Mouse (Mus musculus) thymus, postnatal 14 days (tissue): Measurements from ENCODE around the gene Slc6a20b.
A peak's percentile ranks its signal among the peaks of the same experiment; 100 is the strongest.
"Not testable (repeated sequence)": the region's sequence is repeated elsewhere in the genome, so short reads cannot be mapped to it uniquely, and the experiment has no call there.

ENCODE experiments used
- DNase-seq: peaks from one replicate; pipeline ENCODE4 v3.0.0; 2021

Gene Slc6a20b

DNA sequence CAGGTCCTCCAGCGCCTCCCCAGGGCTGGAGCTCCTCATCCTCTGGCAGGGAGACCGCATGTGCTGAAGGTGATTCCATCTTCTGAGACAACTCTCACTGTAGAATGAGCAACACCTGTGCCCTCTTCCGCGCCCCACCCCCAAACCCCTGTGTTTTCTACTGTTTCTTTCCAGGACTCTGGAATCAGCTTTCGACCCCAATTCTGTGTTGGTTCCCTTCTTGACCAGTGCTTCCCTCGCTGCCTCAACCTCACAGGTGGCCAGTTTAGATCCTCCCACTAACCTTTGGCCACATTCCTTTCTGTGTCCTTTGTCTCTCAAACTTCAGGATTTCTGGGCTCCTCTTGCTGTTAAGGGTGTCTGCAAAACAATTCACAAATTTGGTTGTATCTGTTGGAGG lies at the start of gene Slc6a20b:
Gene Slc6a20b (minus strand): TSS at position 285 of the 400 bp plus-strand sequence.
- no peak for DNase-seq

DNA sequence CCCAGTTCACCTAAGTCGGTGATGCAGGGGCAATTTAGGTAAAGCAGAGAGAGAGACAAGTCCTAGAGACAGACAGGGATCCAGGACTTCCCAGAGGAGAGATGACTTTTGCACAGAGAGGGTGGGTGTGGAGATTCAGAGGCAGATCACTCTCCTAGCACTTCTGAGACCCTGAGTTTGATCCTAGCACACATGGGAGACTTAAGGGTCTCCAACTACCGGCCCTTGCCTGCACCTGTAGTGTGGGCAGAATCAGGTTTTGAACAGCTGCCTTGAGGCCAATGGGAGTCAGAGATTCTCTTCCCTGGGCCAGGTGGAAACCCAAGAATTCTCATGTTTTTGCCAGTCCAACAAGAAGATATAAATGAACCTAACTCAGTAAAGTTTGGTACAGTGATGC lies 46.8 kb upstream of the Slc6a20b start:
- no peak for DNase-seq

DNA sequence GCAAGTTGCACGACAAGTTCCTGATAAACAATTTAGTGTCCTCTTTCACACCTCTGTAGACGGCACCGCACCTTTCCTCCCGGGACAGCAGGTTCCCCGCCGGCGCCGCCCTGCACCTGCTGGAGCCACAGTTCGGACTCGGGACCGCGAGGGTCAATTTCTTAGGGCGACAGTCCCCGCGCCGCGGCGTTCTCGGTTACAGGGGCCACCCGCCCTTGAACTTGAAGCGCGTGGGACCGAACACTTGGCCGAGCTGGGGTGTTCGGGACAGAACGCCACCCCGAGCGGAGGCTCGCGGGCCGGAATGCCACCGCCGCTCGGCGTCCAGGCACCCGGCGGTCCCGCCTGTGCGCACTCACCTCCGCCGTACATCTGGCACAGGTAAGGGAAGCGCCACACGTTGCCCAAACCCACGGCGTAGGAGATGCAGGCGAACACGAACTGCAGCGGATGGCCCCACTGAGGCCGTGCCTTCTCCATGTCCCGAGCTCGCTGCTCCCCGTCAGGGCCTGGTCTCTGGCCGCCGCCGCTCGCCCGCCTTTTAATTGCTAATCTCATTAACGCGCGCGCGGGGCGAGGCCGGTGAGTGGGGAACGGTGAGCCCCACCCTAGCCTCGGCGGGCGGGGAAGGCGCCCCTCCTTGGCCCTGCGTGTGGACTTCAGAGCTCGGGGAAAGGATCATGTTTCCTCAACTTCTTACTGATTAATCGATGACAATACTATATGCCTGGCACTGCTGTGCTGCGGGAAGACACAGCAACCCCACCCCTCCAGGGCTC lies 46.2 kb upstream of the Slc6a20b start, which contains the start of the genes Ccr9 and Slc6a20a:
Gene Ccr9 (plus strand): TSS at position 113 of the 779 bp plus-strand sequence.
Gene Slc6a20a (minus strand): TSS at position 559 of the 779 bp plus-strand sequence.
- DNase-seq, result peak; percentile 19

DNA sequence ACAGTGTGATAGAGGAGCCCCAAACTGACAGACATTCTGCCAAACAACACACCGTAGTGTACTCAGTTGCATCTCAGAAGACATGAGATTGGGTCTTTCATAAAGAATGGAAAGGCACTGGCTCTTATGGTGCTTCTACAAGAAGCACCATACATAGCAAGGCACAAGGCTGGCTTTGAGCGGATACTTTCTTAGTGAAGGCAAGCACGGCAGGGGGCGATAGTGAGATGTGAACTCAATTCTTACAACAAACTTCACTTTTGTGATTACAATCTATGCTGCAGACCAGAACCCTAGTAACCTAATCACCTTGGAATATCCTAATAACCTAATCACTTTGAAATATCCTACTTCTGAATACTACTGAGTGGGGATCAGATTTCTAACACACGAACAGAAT lies 33.3 kb upstream of the Slc6a20b start:
- peak; percentile 85 for DNase-seq

DNA sequence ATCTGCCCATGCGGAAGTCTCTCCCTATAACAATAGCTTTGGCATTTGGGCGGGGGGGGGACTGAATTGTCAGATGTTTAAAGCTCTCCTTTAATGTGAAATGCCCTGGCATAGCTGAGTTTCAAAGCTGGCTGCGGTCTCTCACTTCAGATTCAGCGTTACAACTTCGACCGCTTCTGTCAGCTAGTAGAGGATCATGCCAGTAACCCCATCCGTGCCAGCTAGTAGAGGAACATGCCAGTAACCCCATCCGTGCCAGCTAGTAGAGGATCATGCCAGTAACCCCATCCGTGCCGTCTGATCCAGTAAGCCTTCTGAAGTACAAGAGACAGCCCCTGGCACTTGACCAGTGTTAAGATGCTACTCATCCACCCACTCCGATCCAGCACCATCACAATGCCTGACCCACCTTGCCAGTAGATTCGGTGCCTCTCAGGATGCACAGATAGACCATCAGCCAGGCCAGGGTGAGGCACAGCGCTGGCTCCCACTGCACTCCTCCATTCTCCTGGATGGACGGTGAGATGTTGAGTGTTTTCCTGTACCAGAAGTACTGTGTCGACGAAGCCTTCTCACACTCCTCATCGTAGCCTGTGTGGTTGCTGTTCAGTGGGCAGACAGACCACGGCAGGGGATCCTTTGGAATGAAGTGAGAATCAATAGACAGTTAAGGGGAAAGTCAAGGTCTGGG lies 27.8 kb upstream of the Slc6a20b start:
- DNase-seq, result not testable (repeated sequence)

DNA sequence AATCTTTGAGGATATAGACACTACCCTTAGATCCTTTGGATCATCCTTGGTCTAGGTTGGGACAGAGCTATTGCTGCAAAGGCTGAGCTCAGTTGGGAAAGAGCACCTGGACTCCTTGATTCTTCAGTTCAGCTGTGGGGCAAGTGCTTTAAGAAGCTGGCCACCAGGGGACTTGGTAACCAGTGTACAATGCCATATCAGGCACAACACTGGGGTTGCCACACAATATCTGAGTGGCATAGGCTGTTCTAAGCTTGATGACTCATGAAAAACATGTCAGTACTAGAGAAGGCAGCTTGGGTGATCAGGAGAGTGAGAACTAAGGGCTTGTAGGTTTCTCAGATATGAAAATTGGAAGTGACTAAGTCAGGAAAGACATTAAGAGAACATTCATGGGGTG lies 26.6 kb upstream of the Slc6a20b start:
- no peak for DNase-seq

DNA sequence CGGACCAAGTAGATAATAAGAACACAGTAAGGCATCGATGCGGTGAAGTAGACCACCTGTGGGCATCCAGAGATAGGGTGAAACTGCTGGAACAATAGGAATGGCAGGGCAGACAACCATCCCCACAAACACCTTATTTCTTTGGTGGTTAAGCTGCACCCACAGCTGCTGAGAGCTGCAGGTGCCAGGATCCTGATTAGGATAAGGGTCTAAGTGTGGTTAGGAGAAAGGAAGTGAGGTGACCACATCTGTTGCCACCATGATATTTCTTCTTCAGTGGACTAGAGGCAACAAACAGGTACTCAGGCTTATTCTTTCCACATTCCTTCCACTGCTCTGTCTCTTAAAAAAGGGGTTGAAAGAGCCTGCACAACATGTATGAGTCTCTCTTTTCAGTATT lies 25.1 kb upstream of the Slc6a20b start:
- peak; percentile 29 for DNase-seq

DNA sequence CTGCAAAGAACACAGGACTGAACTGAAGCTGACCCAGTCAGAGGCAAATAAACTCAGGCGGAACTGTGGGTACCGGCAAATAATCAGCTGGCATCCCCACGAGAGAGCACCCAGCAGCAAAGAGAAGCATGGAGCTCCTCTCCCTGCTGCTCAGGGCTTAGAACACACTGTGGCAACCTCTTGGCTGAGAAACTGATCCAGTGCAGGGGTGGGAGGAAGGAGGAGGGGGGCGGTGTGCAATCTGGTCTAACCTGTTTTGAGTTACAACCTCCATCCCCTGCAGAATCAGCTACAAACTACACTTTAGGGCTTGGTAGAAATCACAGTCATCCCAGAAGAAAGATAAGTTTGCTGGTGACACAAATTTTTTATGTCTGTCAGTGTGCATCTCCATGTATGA lies 19.0 kb upstream of the Slc6a20b start:
- DNase-seq, result no peak

DNA sequence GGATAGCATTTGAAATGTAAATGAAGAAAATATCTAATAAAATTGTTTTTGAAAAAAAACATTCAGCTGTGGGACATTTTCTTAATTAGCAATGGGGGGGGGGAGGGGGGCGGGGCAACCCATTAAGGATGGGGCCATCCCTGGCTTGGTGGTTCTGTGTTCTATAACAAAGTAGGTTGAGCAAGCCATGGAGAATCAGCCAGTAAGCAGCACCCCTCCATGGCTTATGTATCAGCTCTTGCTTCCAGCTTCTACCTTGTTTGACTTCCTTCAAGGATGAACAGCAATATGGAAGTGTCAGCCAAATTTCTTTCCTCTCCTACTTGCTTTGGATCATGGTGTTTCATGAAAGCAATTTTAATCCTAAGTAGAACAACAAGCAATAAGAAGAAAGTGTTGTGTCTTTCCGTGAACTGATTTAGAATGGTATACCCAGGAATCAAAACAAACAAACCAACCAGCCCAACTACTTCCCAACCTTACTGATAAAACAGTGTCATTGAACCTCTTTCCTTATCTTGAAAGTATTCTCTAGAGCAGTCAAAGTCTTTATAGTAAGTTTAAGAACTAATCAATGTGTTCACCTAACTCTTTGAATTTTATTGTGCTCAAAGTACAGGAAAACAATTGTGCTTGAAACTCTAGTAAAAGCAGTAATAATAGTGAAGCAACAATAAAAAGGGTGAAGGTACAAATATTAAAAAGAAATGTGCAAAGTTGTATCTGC lies 17.6 kb upstream of the Slc6a20b start:
- no peak for DNase-seq

DNA sequence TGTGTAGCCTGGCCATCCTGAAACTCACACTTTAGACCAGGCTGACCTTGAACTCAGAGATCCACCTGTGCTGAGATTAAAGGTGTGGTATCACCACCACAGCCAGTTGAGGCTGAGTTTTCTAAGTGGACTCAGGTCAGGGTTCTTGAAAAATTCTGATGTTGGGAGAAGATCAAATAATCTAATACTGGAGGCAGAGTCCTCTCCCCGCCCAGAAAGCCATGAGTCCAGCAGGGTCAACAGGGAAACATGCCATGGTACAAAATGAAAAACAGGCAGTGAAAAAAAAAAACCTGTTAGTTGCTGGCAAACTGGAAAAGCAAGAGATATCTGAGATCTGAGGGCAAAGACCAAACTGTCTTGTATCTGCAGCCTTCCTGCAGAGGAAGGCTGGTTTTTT lies 7.7 kb upstream of the Slc6a20b start:
- no peak for DNase-seq

DNA sequence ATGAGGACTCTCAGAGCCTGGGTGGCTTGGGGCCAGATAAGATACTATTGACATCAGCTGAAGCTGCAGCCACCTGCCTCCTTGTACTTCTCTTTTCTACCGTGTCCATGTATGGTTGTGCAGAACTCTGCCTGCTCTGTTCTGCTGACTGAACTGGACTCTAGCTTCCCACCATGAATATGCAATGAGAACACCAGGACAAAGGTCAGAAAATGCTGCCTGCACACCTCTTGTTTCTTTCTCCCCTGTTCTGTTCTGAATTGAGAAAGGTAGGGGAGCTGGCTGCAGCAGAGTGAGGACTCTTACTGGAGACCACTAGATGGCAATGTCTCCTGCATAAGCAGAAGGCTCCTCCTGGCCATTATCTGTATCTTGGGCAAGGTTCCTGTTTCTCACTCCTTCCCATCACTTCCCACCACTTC lies 6.3 kb upstream of the Slc6a20b start:
- peak; percentile 51 for DNase-seq

DNA sequence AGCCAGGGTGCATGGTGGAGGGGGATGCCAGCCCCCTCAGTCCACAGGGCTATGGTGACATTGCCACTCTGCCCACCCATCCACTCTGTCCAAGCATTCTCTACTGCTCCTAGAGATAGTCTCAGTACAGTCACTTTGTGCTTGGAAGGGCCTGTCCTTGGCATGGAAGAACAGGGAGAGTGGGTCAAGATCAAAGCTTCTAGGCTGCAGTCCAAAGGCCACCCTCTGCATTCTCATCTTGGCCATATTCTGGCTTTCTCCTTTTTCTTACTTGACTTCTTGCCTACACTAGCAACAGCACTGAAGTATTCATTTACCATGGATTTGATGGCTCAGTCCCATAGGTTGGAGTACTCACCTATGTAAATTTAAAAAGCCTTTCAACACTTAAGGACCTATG lies 5.9 kb upstream of the Slc6a20b start:
- DNase-seq, result no peak

DNA sequence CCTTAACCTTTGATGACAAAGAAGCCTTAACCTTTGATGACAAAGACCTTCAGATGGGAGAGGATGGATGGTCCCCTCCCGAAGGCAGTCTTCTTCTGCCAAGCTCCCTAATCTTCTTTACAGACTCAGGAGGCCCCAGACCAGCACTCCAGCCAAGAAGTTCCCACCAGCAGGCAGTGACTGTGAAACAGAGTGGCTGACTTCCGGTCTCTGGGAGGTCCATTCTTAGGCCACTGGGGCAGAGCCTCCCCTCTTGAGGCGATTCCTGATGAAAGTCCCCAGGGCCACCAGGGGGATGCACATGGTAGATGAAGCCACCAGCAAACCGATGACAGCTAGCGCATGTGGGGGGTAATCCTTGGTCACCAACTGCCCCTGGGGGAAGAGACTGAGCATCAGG lies 4.4 kb upstream of the Slc6a20b start:
- no peak for DNase-seq

DNA sequence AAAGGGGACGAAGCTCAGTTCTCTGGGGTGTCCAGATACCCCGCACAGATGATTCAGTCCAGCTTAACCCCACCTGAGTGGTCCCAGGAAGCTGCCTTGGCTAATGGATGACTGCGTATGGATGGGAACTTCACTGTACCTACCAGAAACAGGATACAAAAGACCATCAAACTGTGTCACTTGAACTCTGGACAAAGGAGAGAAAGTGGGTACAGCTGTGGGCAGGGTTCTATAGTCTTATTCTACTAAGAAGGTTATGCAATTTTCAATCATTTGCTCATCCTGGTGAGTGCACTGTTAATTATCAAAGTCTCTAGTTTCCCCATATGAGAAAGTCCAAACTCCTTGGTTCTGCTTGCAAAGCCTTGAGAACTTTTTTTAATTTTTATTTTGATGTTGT lies 628 bp upstream of the Slc6a20b start:
- no peak for DNase-seq

DNA sequence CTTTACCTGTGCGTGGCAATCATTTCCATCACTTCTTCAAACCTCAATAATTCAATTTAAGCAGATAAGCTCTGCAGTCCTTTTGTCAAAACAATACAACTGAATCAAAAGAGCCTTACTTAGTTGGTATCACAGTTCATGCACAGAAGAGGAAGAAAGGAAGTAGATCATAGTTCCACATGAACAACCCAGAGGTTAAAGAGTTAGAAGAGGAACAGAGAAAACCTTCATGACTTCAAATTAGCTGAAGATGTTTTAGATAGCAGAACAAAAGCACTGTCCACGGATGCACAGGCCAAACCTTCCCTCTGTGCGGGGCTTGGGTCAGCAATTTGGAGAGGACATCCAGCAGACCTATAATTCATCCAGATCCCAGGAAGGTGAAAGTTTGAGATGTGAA lies 699 bp downstream of the Slc6a20b start:
- DNase-seq, result no peak

DNA sequence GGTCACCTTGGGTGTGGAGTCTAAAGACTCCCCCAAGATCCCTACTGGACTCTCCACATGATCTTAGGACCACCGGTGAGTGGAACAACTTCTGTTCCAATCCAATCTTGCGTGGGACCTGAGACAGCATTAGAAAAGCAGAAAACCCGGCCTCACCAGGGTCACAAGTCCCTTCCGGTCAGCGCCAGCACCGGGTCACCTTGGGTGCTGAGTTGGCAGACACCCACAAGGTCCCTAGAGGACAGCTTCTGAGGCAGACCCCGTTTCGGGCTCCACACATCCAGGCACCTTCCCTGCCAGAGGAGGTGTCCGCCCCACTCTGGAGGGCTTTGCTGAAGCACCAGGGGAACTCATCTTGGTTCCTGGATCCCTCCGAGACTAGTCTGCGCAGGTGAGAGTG lies 6.5 kb downstream of the Slc6a20b start:
- DNase-seq, result no peak

DNA sequence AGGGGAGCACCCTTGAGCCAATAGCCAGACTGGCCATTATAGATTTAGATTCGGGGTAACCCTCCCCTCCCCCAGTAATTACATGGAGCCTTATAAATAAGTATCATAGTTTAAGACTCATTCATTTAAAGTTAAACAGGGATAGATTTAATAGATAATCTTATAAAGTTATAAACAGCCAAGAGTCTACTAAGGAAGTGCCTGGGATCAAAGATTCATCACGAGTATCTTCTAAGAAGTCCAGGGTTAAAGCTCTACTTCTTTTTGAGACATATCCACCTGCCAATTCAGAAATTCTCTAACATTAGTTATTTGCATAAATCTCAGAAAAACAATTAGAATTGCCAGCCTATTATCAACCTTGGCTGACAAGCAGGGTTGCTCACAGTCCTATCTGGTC lies 7.6 kb downstream of the Slc6a20b start:
- no peak for DNase-seq

DNA sequence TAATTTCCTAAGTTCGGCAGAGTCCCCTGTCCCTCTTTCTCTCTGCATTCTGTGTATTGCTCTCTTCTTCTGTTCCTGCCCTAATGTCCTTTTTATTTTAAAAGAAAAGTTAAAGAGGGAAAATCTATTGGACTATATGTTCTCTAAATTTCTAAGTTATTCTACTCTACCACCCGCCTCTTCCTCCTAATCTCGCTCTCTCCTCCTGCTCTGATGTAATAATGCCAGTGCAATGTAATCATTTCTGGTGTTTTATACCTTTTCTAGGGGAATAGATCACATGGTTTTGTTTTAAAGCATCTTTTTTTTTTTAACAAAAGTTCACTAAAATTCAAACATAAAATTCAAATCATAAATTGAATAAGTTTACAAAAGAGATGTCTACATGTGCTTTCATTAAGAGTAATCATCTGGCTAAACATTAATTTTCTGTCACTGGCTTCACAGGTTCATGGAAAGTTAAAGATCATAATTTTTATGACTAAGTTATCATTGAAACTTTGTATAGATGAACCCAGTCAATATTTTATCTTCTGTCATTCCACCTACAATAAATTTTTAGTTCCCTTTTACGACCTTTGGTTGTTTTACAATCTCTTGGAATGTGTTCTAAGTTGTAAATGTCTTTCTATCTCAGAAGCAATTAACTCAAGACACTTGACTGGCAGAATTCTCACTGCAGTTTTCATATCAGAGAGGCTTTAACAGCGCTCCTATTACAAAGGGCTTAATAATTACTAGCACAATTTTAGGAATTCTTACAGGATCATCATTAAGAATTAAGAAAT lies 11.9 kb downstream of the Slc6a20b start:
- no peak for DNase-seq

DNA sequence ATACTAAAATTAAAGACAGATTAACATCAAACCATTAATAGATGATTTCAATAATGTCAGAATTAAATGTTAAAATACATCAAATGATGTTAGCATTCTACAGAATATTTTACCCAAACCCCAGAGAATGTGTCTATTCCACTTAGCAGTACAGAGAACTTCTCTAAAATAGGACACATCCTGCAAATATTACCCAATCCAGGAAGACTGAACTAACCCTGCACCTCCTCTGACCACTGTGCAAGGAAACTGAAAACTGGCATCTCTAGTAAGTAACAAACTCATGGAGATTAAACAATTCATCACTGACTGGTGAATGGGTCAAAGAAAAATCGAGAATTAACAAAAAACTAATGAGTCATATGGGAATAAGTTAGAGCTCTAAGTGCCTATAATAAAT lies 30.8 kb downstream of the Slc6a20b start:
- DNase-seq, result no peak

DNA sequence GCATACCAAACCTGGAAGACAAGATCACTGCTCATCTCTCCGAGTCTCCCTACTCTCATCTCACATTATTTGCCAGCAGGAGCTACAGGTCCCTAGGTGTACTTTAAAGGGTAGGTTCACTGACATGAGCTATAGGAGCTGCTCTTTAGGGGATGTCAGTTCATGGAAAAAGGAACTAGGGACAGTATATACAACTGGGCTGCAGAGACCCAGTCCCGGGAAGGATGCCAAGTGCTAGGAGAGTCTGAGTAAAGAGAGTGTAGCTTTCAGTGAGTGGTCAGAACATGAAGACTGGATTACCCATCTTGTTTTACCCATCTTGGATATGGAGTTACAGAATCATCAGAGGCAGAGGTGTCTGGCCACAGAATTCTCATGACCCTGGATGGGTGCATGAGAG lies 35.0 kb downstream of the Slc6a20b start:
- DNase-seq, result no peak

DNA sequence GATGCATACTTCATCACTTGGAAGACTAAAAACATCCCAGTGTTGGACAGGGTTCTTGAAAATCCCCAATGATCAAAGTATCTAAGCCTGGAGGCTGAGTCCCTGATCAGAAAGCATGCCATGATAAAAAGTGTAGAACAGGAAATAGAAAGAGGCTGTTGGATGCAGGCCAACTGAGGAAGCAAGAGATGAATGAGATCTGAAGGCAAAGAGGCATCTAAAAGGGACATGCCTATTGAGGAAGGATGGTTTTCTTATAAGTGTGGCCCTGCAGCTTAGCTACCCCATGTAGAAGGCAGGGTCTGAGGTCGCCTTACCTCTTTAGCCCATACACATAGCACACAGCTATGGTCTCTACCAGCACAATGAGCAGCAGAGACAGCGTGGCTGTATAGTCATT lies 35.5 kb downstream of the Slc6a20b start:
- no peak for DNase-seq

DNA sequence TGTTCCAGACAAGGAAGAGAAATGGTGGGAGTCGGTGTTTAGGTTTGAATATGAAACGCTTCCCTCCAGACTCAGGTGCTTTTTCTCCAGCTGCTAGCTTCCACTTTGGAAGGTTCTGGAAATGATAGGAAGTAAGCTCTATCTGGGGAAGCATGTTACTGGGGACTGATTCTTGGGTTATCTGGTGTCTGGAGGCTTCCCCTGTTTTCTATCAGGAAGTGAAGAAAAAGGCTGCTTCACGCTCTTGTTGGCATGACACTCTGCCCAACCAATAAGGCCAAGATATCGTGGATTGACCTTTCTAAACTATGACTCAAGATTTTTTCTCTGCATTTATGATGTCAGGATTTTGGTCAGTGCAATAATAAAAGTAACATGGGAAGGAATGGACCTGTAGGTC lies 37.2 kb downstream of the Slc6a20b start:
- DNase-seq, result no peak
